ENCODE assay signal across 8 mouse cellular contexts in genomic region chr7:122158915-122159902, GRCm38 (mm10). TPM values are rescaled to one million over a fixed set of nuclear protein-coding genes. Genes with fewer than 3 reads are reported as not detected.
A peak's percentile ranks its signal among the peaks of the same experiment; 100 is the strongest.
DNase-seq lines count a peak whose midpoint lies in the region; ATAC-seq and TF ChIP-seq lines count a peak whose summit lies in the region.

TSS of gene Plk1 (plus strand) at chr7:122159439.

- 0 out of 2 replicates have a peak, but pooled peaks have one; percentile 17 for TF ChIP-seq CTCF in heart, adult 2 months (IDR thresholded peaks at IDR 0.05)

- no peaks in the 10 kb centered on the region for H3K27me3 ChIP-seq in embryonic facial prominence, embryonic 14.5 days (replicated peaks; ENCODE audit: control insufficient read depth, insufficient read depth, low read length)
- H3K27me3 ChIP-seq in heart, adult 2 months (ENCODE audit: control insufficient read depth, insufficient read depth, low read length) = no peaks in the 10 kb centered on the region
- no peaks in the 10 kb centered on the region for H3K27me3 ChIP-seq in limb, embryonic 13.5 days
- no peaks in the 10 kb centered on the region for H3K27me3 ChIP-seq in midbrain, embryonic 16.5 days (ENCODE audit: control insufficient read depth, insufficient read depth, low read depth, low read length)

- H3K4me1 ChIP-seq in embryonic facial prominence, embryonic 14.5 days (ENCODE audit: control insufficient read depth, insufficient read depth, low read length) = peaks cover 24% of the 10 kb centered on the region
- no peaks in the 10 kb centered on the region for H3K4me1 ChIP-seq in heart, adult 2 months (ENCODE audit: control insufficient read depth, insufficient read depth, low read length)
- H3K4me1 ChIP-seq in limb, embryonic 13.5 days = peaks cover 46% of the 10 kb centered on the region
- peaks cover 12% of the 10 kb centered on the region for H3K4me1 ChIP-seq in midbrain, embryonic 16.5 days (ENCODE audit: control insufficient read depth, insufficient read depth, low read length)

- no peak for TF ChIP-seq POLR2A in heart, adult 2 months (IDR thresholded peaks at IDR 0.05; ENCODE audit: insufficient read depth, low read depth, low read length)

- peaks cover 30% of the 10 kb centered on the region for H3K36me3 ChIP-seq in embryonic facial prominence, embryonic 14.5 days (ENCODE audit: control insufficient read depth, insufficient read depth, low read length)
- H3K36me3 ChIP-seq in heart, adult 2 months (ENCODE audit: control insufficient read depth, insufficient read depth, low read length) = no peaks in the 10 kb centered on the region
- peaks cover 30% of the 10 kb centered on the region for H3K36me3 ChIP-seq in limb, embryonic 13.5 days
- H3K36me3 ChIP-seq in midbrain, embryonic 16.5 days (ENCODE audit: control insufficient read depth, insufficient read depth, low read length) = no peaks in the 10 kb centered on the region

- WGBS in embryonic facial prominence, embryonic 14.5 days = under 1% methylated on average over 60 of the region's 63 CpGs
- under 1% methylated on average over 63 of the region's 63 CpGs for WGBS in heart, adult 2 months
- 0% methylated on average over 63 of the region's 63 CpGs for WGBS in limb, embryonic 13.5 days
- under 1% methylated on average over 63 of the region's 63 CpGs for WGBS in midbrain, embryonic 16.5 days

- peak within 1 kb of the TSS; percentile 59 for H3K9ac ChIP-seq in embryonic facial prominence, embryonic 14.5 days (ENCODE audit: low read depth, low read length)
- H3K9ac ChIP-seq in heart, adult 2 months (ENCODE audit: low read depth, low read length) = peak within 1 kb of the TSS; percentile 47
- peak within 1 kb of the TSS; percentile 77 for H3K9ac ChIP-seq in limb, embryonic 13.5 days
- peak within 1 kb of the TSS; percentile 70 for H3K9ac ChIP-seq in midbrain, embryonic 16.5 days (ENCODE audit: low read depth, low read length)

- peak; percentile 95 for ATAC-seq in embryonic facial prominence, embryonic 14.5 days (ENCODE audit: low read depth)
- ATAC-seq in limb, embryonic 13.5 days (ENCODE audit: low FRiP score, low read depth) = peak; percentile 94
- peak; percentile 97 for ATAC-seq in midbrain, embryonic 16.5 days

- H3K79me2 ChIP-seq in heart, adult 2 months (replicated peaks; ENCODE audit: control insufficient read depth, insufficient read depth, low read length) = no peaks in the 10 kb centered on the region

- DNase-seq in 416B (ENCODE audit: low read depth) = peak; percentile 90
- DNase-seq in adrenal gland, postnatal 4 days (ENCODE audit: low spot score in 2 of 2) = peak; percentile 50 to 66
- peak; percentile 97 for DNase-seq in embryonic facial prominence, embryonic 14.5 days (ENCODE audit: low spot score)
- DNase-seq in heart, adult 2 months = peak; percentile 82 to 83
- peak; percentile 65 to 79 for DNase-seq in kidney, adult 8-10 months
- peak; percentile 78 to 79 for DNase-seq in spleen, postnatal 14 days (ENCODE audit: low spot score in 2 of 2)

- intact Hi-C loops in heart, adult 2 months (cut with DNase I) = loop anchor here (2.0 kb wide), 1 partner anchor 24 kb away; no protein-coding TSS in a partner anchor

- H3K4me3 ChIP-seq in embryonic facial prominence, embryonic 14.5 days (ENCODE audit: low read depth, low read length) = peak within 1 kb of the TSS; percentile 51
- H3K4me3 ChIP-seq in heart, adult 2 months = peak within 1 kb of the TSS; percentile 64
- H3K4me3 ChIP-seq in limb, embryonic 13.5 days = peak within 1 kb of the TSS; percentile 72
- H3K4me3 ChIP-seq in midbrain, embryonic 16.5 days (ENCODE audit: low read depth, low read length) = peak within 1 kb of the TSS; percentile 58

- no peak for TF ChIP-seq EP300 in heart, adult 2 months (IDR thresholded peaks at IDR 0.05; ENCODE audit: insufficient read depth, low read depth, low read length)

- peak within 1 kb of the TSS; percentile 72 for H3K27ac ChIP-seq in embryonic facial prominence, embryonic 14.5 days (replicated peaks; ENCODE audit: low read depth, low read length)
- H3K27ac ChIP-seq in heart, adult 2 months = peak within 1 kb of the TSS; percentile 43
- H3K27ac ChIP-seq in limb, embryonic 13.5 days = peak within 1 kb of the TSS; percentile 85
- H3K27ac ChIP-seq in midbrain, embryonic 16.5 days (ENCODE audit: low read length) = peak within 1 kb of the TSS; percentile 47

- H3K4me2 ChIP-seq in embryonic facial prominence, embryonic 14.5 days (ENCODE audit: low read depth, low read length) = peak within 1 kb of the TSS; percentile 69
- H3K4me2 ChIP-seq in limb, embryonic 13.5 days (replicated peaks) = peak within 1 kb of the TSS; percentile 92
- peak within 1 kb of the TSS; percentile 93 for H3K4me2 ChIP-seq in midbrain, embryonic 16.5 days (ENCODE audit: low read length)

- H3K9me3 ChIP-seq in embryonic facial prominence, embryonic 14.5 days (ENCODE audit: control insufficient read depth, low read length) = no peaks in the 10 kb centered on the region
- no peaks in the 10 kb centered on the region for H3K9me3 ChIP-seq in limb, embryonic 13.5 days
- H3K9me3 ChIP-seq in midbrain, embryonic 16.5 days (replicated peaks; ENCODE audit: control insufficient read depth, low read length, poor library complexity, severe bottlenecking) = no peaks in the 10 kb centered on the region

RNA-seq across cellular contexts. Expression of gene Plk1, which starts in this region (rescaled TPM):
- 10 to 100 TPM; 25.3 to 27.3 TPM for total RNA-seq in adrenal gland, postnatal 4 days (2021)
- 69.1 and 87.1 TPM in 2 replicates for polyA plus RNA-seq in embryonic facial prominence, embryonic 14.5 days (2014; fragmentation: Nextera tagmentation; extraction: Ambion mirVana)
- under 1 TPM; 0.50 to 0.59 TPM for total RNA-seq in heart, adult 2 months (2021)
- polyA plus RNA-seq in heart, adult 2 months (2012; rRNA removed) = 0.68 and 0.85 TPM in 2 replicates
- polyA plus RNA-seq in limb, embryonic 13.5 days (2015; fragmentation: Nextera tagmentation; extraction: Ambion mirVana) = 113 and 120 TPM in 2 replicates
- polyA plus RNA-seq in midbrain, embryonic 16.5 days (2015; fragmentation: Nextera tagmentation; extraction: Ambion mirVana) = 11.9 and 15.1 TPM in 2 replicates

Comparison
In these comparisons a context has a peak if more than half of its experiments do, and no peak if none do; other contexts are left out.
1. Peak in every context shown above with its lines: DNase-seq, ATAC-seq, H3K4me3 ChIP-seq and H3K27ac ChIP-seq.
2. RNA of gene Plk1 (total RNA-seq): 25.3 to 27.3 TPM in adrenal gland, postnatal 4 days; 0.50 to 0.59 TPM in heart, adult 2 months; every median in the first group is over 10 times any median in the second.
3. Peak in DNase-seq, H3K4me3 ChIP-seq, H3K27ac ChIP-seq and H3K9ac ChIP-seq in heart, adult 2 months; RNA of the gene not detected or under 1 TPM.